ENCODE assay signal across 1 mouse cellular context in the genomic region with DNA sequence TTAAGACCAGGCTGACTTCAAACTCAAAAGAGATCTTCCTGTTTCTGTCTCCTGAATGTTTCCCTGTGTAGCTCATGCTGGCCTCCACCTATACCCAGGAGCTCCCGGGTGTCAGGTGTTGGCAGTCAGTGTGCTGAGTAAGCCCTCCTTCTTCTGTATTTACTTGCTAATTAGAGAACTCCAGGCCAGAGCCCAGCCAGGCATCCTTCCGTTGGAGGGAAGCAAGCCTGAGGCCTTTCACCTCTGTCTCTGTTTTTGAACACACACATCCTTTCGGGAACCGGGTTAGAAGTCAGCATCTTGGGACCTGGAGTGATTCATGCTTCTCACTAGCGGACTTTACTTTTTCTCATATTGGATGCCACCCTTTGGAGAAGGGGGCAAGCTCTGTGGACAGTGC.
TF ChIP-seq lines count a peak whose summit lies in the region.

No protein-coding gene starts in this region.

TF ChIP-seq in MEL, 35 proteins besides CTCF, POLR2A, EP300 and RAD21 (continued from another document):
- TF ChIP-seq POLR2AphosphoS2 (IDR thresholded peaks at IDR 0.05; ENCODE audit: low read length) (no peak), ZNF384 (IDR thresholded peaks at IDR 0.05; ENCODE audit: low read depth, low read length) (no peak), GATA1 (IDR thresholded peaks at IDR 0.05; ENCODE audit: low read depth, low read length) (no peak)
